ENCODE assay signal across 8 mouse cellular contexts in the genomic region with DNA sequence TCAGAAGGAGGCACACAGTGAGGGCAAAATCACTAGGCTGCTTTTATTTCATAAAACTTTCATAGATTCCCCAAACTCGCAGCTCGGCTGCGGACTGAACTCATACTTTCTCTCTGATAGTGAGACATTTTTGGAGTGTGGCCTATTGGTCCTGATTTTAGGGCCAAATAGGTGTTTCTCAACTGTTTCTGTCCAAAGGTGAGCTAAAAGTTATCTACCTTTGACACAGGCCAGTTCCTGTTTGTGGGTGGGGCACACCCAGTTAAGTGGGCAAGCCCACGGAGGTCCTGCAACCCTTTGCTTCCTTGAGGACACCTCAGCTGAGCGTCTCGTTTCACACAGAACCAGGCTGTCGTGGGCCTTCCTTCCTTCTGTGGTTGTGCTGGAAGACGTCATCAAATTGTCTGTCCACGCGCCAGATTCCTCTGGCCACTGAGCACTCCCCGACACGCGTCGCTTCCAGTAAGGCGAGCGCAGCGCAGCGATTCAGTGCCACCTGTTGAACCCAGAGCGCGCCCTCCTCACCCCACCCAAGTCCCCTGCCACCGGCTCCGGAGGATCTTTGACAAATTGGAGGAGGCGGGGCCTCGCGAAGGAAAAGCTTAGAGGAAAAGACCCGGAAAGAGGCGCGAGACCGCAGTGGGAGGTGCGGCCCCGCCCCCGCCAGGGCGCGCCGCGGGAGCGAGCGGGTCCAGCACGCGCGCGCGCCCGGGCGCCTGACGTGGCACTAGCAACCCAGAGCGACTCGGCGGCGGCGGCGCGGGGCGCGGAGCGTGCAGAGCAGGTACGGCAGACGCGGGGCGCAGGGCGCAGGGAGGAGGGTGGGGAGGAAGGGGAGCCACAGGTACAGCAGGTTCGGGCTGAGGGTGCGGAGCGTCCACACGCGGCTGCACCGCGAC. TPM values are rescaled to one million over a fixed set of nuclear protein-coding genes. Genes with fewer than 3 reads are reported as not detected.
DNase-seq lines count a peak whose midpoint lies in the region; ATAC-seq and TF ChIP-seq lines count a peak whose summit lies in the region.

A gene (plus strand): TSS at position 703 of the 899 bp plus-strand sequence.

- intact Hi-C loops in gastrocnemius, adult 2 months (cut with DNase I), result no loop called here

- H3K4me2 ChIP-seq in hindbrain, embryonic 16.5 days (ENCODE audit: low read length), result peak within 1 kb of the TSS; percentile 88

- 2% methylated on average over 61 of the region's 68 CpGs for WGBS in hindbrain, embryonic 16.5 days

- H3K9ac ChIP-seq in hindbrain, embryonic 16.5 days (ENCODE audit: low read depth, low read length), result peak within 1 kb of the TSS; percentile 69

- H3K4me3 ChIP-seq in gastrocnemius, adult 2 months, result peak within 1 kb of the TSS; percentile 96
- H3K4me3 ChIP-seq in hindbrain, embryonic 16.5 days (ENCODE audit: low read length), result peak within 1 kb of the TSS; percentile 72

- no peaks in the 10 kb centered on the region for H3K27me3 ChIP-seq in hindbrain, embryonic 16.5 days (replicated peaks; ENCODE audit: control insufficient read depth, insufficient read depth, low read length)

- H3K36me3 ChIP-seq in hindbrain, embryonic 16.5 days (ENCODE audit: control insufficient read depth, insufficient read depth, low read length), result no peaks in the 10 kb centered on the region

- H3K4me1 ChIP-seq in hindbrain, embryonic 16.5 days (ENCODE audit: control insufficient read depth, insufficient read depth, low read depth, low read length), result peaks cover 3% of the 10 kb centered on the region; the same call in 1 of the 2 replicates

- peak within 1 kb of the TSS; percentile 92 for H3K27ac ChIP-seq in gastrocnemius, adult 2 months
- peak within 1 kb of the TSS; percentile 48 for H3K27ac ChIP-seq in hindbrain, embryonic 16.5 days (ENCODE audit: low read depth, low read length)

- peak; percentile 93 for ATAC-seq in hindbrain, embryonic 16.5 days

- DNase-seq in T-cell, adult 2 months (ENCODE audit: low spot score), result peak; percentile 87
- DNase-seq in cerebellum, postnatal 4 days (ENCODE audit: low spot score in 2 of 2), result peak; percentile 52 to 74
- peak; percentile 91 for DNase-seq in gastrocnemius, adult 2 months
- DNase-seq in left cerebral cortex, adult 18-20 months (ENCODE audit: low spot score in 2 of 2), result peak; percentile 65 to 85
- peak; percentile 88 to 92 for DNase-seq in lung, postnatal 4 days
- DNase-seq in retina, postnatal 1 day, result peak; percentile 91
- peak; percentile 92 for DNase-seq in thymus, postnatal 4 days

- TF ChIP-seq CTCF in gastrocnemius, adult 2 months (IDR thresholded peaks at IDR 0.05), result no peak

- no peaks in the 10 kb centered on the region for H3K9me3 ChIP-seq in hindbrain, embryonic 16.5 days (ENCODE audit: control insufficient read depth, low read length)

RNA-seq across cellular contexts. Expression of the gene that starts here (rescaled TPM):
- total RNA-seq in gastrocnemius, adult 2 months (2021), result 1 to 10 TPM; 5.2 to 9.8 TPM
- 16.3 and 18.7 TPM in 2 replicates for polyA plus RNA-seq in hindbrain, embryonic 16.5 days (2015; fragmentation: Nextera tagmentation; extraction: Ambion mirVana)
- total RNA-seq in left cerebral cortex, adult 18-20 months (2021), result 10 to 100 TPM; 12.6 to 13.2 TPM

Comparison
In these comparisons a context has a peak if more than half of its experiments do, and no peak if none do; other contexts are left out.
1. Peak in every context shown above with its lines: DNase-seq, ATAC-seq, H3K4me3 ChIP-seq and H3K27ac ChIP-seq.